Mouse (Mus musculus): ENCODE data around the gene Tnf. TPM values are rescaled to one million over a fixed set of nuclear protein-coding genes. Genes with fewer than 3 reads are reported as not detected.

The Tnf gene
- polyA plus RNA-seq, 1 experiment from 2014 or later, result 0.26 TPM

GRCm38 (mm10) chr17:35174201-35174977 is 27.4 kb downstream of the Tnf start:
- no peak overlapping the region for H3K27ac ChIP-seq (ENCODE audit: low read depth, low read length)
- H3K4me3 ChIP-seq (ENCODE audit: low read depth, low read length), result no peak overlapping the region
- 82% methylated on average over 8 of the region's 8 CpGs for whole genome bisulfite sequencing
- no peak overlapping the region for H3K9ac ChIP-seq (ENCODE audit: low read length)
- H3K9me3 ChIP-seq (ENCODE audit: control insufficient read depth, low read length), result no peaks in the 10 kb centered on the region
- no peaks in the 10 kb centered on the region for H3K4me1 ChIP-seq (ENCODE audit: control insufficient read depth, insufficient read depth, low read length)
- DNase-seq (ENCODE audit: low spot score, missing footprints) (no peak), ATAC-seq (ENCODE audit: low FRiP score) (no peak)
- H3K36me3 ChIP-seq (ENCODE audit: control insufficient read depth, insufficient read depth, low read length), result no peaks in the 10 kb centered on the region
- H3K27me3 ChIP-seq (ENCODE audit: control insufficient read depth, insufficient read depth, low read length), result no peaks in the 10 kb centered on the region
- no peak overlapping the region for H3K4me2 ChIP-seq

DNA sequence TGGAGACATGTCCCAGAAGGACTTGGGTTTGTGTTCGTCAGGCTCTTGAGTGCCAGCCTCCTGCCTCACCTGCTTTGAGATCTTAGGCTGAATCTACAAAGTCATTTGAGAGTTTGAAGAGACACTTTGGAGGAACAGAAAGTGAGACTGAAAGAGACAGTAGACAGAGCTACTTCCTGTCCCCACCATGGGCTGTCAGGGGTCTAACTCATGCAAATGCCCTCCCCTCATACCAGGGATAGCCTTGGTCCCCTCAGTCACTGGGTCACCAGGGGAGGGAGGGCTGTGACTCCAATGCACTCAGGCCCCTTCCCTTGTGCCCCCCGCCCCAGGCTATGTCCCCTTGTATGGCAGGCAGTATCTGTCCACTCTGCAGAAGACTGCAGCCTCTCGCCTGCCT is 28.5 kb downstream of the Tnf start:
- Histone ChIP-seq H3K27me3 (ENCODE audit: control insufficient read depth, insufficient read depth, low read length) (no peaks in the 10 kb centered on the region), H3K9me3 (ENCODE audit: control insufficient read depth, low read length) (no peaks in the 10 kb centered on the region), H3K9ac (ENCODE audit: low read length) (no peak overlapping the region), H3K4me1 (ENCODE audit: control insufficient read depth, insufficient read depth, low read length) (no peaks in the 10 kb centered on the region), H3K36me3 (ENCODE audit: control insufficient read depth, insufficient read depth, low read length) (no peaks in the 10 kb centered on the region), H3K4me2 (no peak overlapping the region), H3K27ac (ENCODE audit: low read depth, low read length) (no peak overlapping the region), H3K4me3 (ENCODE audit: low read depth, low read length) (no peak overlapping the region)
- WGBS, result 61% methylated on average over 3 of the region's 3 CpGs
- ATAC-seq (ENCODE audit: low FRiP score) (no peak), DNase-seq (ENCODE audit: low spot score, missing footprints) (no peak)

GRCm38 (mm10) chr17:35172445-35173234 is 29.2 kb downstream of the Tnf start:
- no peaks in the 10 kb centered on the region for H3K27me3 ChIP-seq (ENCODE audit: control insufficient read depth, insufficient read depth, low read length)
- H3K4me3 ChIP-seq (ENCODE audit: low read depth, low read length), result no peak overlapping the region
- 0 out of 2 replicates have a peak overlapping the region, but pooled peaks have one; percentile 9 for H3K9ac ChIP-seq (ENCODE audit: low read length)
- ATAC-seq (ENCODE audit: low FRiP score) (no peak), DNase-seq (ENCODE audit: low spot score, missing footprints) (no peak)
- no peak overlapping the region for H3K27ac ChIP-seq (ENCODE audit: low read depth, low read length)
- no peaks in the 10 kb centered on the region for H3K36me3 ChIP-seq (ENCODE audit: control insufficient read depth, insufficient read depth, low read length)
- H3K4me1 ChIP-seq (ENCODE audit: control insufficient read depth, insufficient read depth, low read length), result no peaks in the 10 kb centered on the region
- no peak overlapping the region for H3K4me2 ChIP-seq
- WGBS, result 70% methylated on average over 11 of the region's 11 CpGs
- no peaks in the 10 kb centered on the region for H3K9me3 ChIP-seq (ENCODE audit: control insufficient read depth, low read length)

GRCm38 (mm10) chr17:35168541-35169207 is 33.1 kb downstream of the Tnf start:
- H3K36me3 ChIP-seq (ENCODE audit: control insufficient read depth, insufficient read depth, low read length), result no peaks in the 10 kb centered on the region
- ATAC-seq (ENCODE audit: low FRiP score) (no peak), DNase-seq (ENCODE audit: low spot score, missing footprints) (peak; percentile 91)
- no peaks in the 10 kb centered on the region for H3K27me3 ChIP-seq (ENCODE audit: control insufficient read depth, insufficient read depth, low read length)
- no peak overlapping the region for H3K9ac ChIP-seq (ENCODE audit: low read length)
- 23% methylated on average over 4 of the region's 4 CpGs for WGBS
- peaks cover 6% of the 10 kb centered on the region for H3K4me1 ChIP-seq (ENCODE audit: control insufficient read depth, insufficient read depth, low read length)
- H3K27ac ChIP-seq (ENCODE audit: low read depth, low read length), result no peak overlapping the region
- H3K4me2 ChIP-seq, result no peak overlapping the region
- H3K4me3 ChIP-seq (ENCODE audit: low read depth, low read length), result no peak overlapping the region
- H3K9me3 ChIP-seq (ENCODE audit: control insufficient read depth, low read length), result no peaks in the 10 kb centered on the region

GRCm38 (mm10) chr17:35167794-35168193 is 34.0 kb downstream of the Tnf start:
- 92% methylated on average over 7 of the region's 7 CpGs for WGBS
- Histone ChIP-seq H3K27ac (ENCODE audit: low read depth, low read length) (no peak overlapping the region), H3K4me3 (ENCODE audit: low read depth, low read length) (no peak overlapping the region)

DNA sequence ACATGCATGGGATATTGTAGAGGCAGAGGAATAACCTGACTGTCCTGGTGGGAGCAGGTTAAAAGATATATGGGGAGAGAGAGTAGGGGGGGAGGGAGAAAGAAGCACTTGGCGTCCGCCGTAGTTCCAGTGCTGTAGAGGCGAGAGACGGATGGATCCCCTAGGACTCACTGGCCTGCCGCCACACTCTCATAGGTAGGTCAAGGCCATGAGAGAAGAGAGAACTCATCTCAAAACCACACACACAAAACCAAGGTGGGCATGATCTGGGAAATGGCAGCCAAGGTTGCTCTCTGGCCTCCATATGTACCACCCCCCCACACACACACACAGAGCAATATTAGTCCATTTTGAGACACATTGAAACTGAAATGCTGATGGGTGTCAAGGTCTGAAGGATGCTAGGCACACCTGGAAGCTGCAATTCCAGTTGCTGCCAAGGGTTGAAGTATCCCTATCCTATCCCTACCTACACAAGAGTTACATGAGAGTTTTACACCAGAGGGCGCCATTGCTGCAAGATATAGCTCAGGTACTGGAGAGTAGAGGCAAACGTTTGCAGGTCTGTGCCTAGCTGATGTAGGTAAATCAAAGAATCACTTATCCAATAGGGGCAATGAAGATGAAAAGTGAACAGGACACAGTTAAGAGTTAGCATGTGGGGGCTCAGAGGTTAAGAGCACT is 35.3 kb downstream of the Tnf start:
- Histone ChIP-seq H3K9me3 (ENCODE audit: control insufficient read depth, low read length) (no peaks in the 10 kb centered on the region), H3K4me2 (peak overlapping the region; percentile 97), H3K4me1 (ENCODE audit: control insufficient read depth, insufficient read depth, low read length) (peaks cover 19% of the 10 kb centered on the region), H3K27me3 (ENCODE audit: control insufficient read depth, insufficient read depth, low read length) (no peaks in the 10 kb centered on the region), H3K36me3 (ENCODE audit: control insufficient read depth, insufficient read depth, low read length) (peaks cover 7% of the 10 kb centered on the region), H3K27ac (ENCODE audit: low read depth, low read length) (no peak overlapping the region; the same call in 1 of the 2 replicates), H3K9ac (ENCODE audit: low read length) (no peak overlapping the region; the same call in 1 of the 2 replicates), H3K4me3 (ENCODE audit: low read depth, low read length) (no peak overlapping the region)
- DNase-seq (ENCODE audit: low spot score, missing footprints) (no peak), ATAC-seq (ENCODE audit: low FRiP score) (no peak)
- WGBS, result 73% methylated on average over 8 of the region's 8 CpGs

More at GRCm38 (mm10) chr17:35167794-35168193, 34.0 kb downstream of the Tnf start:
- DNase-seq (ENCODE audit: low spot score, missing footprints) (no peak), ATAC-seq (ENCODE audit: low FRiP score) (no peak)
- Histone ChIP-seq H3K9me3 (ENCODE audit: control insufficient read depth, low read length) (no peaks in the 10 kb centered on the region), H3K27me3 (ENCODE audit: control insufficient read depth, insufficient read depth, low read length) (no peaks in the 10 kb centered on the region), H3K36me3 (ENCODE audit: control insufficient read depth, insufficient read depth, low read length) (no peaks in the 10 kb centered on the region), H3K4me2 (no peak overlapping the region), H3K9ac (ENCODE audit: low read length) (no peak overlapping the region), H3K4me1 (ENCODE audit: control insufficient read depth, insufficient read depth, low read length) (peaks cover 12% of the 10 kb centered on the region)

DNA sequence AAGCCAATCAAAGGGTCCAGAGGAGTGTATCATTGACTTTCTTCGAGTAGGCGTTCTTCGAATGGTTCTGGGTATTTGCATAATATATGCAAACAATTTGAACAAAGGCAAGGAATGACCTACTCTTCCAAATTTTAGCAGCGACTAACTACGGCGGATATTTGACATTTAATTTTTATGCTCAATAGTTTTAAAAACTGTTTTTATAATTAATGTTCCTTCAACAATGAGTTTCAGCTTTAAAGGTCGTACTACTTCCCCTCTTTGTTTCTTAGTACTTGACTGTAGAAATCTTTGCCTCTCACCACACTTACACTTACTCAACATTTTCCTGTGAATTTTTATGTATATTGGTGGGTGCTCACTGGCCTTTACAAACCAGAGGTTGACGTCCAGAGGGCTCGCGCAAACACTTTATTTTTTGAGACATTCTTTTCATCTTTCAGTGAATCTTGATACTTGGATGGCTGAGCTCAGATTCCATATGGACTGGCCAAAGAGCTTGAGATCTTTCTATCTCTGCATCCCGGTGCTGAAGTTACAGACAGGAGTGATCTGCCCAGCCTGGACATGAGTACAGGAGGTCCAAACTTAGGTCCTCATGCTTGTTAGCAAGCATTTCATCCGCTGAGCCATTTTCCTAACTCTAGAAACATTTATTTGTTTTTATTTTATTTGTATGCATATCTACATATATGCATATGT is 36.2 kb downstream of the Tnf start:
- 24% methylated on average over 12 of the region's 12 CpGs for WGBS
- H3K4me3 ChIP-seq (ENCODE audit: low read depth, low read length), result peak overlapping the region; percentile 100
- peak overlapping the region; percentile 97 for H3K27ac ChIP-seq (ENCODE audit: low read depth, low read length)
- no peaks in the 10 kb centered on the region for H3K27me3 ChIP-seq (ENCODE audit: control insufficient read depth, insufficient read depth, low read length)
- peak overlapping the region; percentile 97 for H3K4me2 ChIP-seq
- no peak; the same call in 1 of the 2 replicates for ATAC-seq (ENCODE audit: low FRiP score)
- H3K36me3 ChIP-seq (ENCODE audit: control insufficient read depth, insufficient read depth, low read length), result peaks cover 16% of the 10 kb centered on the region
- peak overlapping the region; percentile 77 for H3K9ac ChIP-seq (ENCODE audit: low read length)
- no peaks in the 10 kb centered on the region for H3K9me3 ChIP-seq (ENCODE audit: control insufficient read depth, low read length)
- H3K4me1 ChIP-seq (ENCODE audit: control insufficient read depth, insufficient read depth, low read length), result peaks cover 19% of the 10 kb centered on the region
- DNase-seq (ENCODE audit: low spot score, missing footprints), result no peak
